Mouse (Mus musculus): ENCODE measurements around the gene Acat1.

The Acat1 gene

DNA sequence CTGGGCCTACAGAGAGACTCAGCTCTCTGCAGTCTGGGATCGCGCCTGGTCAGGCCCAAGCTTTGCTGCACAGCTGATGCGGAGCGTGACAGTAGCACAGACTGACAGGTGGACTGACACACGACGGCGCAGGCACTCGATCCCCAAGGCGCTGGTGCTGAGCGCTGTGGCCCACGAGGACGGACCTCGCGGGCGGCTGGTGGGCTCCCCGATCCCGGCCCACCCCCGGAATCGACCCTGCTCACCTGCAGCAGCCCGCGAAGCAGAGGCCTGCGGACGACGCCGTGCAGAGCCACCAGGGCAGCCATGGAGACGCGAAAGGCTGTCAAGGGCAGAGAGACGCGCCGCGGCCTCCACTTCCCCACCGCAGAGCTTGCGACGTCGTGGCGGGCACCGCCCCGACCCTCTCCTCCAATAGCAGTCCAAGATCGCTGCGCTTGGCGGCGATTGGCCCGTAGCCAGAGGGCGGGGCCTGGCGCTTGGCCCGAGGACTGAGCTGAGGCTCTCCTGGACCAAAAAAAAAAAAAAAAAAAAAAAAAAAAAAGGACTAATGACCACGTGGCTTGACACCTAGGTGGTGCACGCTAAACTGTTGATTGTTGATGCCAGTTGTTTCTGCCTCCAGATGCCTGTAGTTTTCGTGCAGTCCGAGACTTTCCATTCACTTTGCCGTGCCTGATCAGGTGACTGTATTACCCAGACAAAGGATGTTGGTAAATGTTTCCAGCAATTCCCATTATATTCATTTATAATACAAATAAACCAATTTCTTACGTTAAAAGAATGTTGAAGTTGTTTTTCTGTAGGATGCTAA lies at the start of gene Acat1:
Gene Acat1 (minus strand): TSS at position 415 of the 814 bp plus-strand sequence.
- peak; percentile 96 for DNase-seq (ENCODE audit: inconsistent ontology term)

DNA sequence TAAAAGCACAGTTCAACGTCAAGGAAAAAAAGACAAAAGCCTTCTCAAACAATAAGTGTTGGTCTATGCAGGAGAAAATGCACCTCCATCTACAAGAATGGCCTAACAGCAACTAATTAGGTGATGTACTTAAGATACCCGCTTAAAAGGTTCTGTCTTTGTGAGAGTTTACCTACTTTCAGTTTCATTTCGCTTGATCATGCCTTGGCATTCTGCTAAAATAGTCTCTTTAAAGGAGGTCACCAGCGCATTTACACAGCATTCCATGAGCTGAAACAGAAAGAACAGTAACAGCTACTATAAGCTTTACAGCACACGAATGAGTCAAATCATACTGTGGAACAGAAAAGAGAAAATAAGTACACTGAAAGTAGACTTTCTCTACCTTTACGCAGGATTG lies 24.6 kb upstream of the Acat1 start:
- no peak for DNase-seq (ENCODE audit: inconsistent ontology term)

DNA sequence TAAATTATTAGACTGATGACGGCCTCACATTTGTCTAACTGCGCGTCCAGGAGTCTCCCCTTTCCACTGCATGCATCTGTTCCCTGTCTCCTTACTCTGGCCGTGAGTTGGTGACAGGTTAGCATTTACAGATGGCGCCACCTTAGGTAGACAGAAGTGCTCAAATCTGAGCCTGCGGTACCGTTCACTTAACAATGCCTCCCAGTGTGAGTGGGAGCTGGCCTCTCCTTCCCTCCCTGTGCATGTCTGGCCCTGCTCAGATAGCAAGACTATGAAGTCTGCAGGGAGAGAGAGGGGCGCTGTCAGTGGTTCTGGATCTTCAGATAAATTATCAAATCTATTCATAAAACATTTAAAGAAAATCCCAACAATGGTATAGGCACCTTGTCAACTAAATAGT lies 5.1 kb upstream of the Acat1 start:
- DNase-seq (ENCODE audit: inconsistent ontology term), result no peak

DNA sequence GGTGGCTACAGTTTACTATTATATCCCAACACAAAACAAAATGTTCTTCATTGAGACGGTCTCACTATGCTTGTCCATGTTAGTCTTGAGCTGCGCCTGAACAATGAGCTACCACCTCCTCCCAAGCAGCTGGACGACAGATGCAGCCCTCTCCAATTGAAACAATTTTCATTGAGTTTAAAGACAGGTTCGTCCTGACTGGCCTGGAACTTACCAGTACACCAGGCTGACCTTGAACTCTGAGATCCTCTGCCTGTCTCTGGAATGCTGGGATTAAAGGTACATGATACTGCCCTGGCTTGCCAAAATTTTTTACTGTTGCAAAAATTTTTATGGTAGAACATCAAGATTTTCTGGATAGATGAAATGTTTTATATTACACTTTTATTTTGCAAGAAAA lies 4.1 kb upstream of the Acat1 start:
- no peak for DNase-seq (ENCODE audit: inconsistent ontology term)

DNA sequence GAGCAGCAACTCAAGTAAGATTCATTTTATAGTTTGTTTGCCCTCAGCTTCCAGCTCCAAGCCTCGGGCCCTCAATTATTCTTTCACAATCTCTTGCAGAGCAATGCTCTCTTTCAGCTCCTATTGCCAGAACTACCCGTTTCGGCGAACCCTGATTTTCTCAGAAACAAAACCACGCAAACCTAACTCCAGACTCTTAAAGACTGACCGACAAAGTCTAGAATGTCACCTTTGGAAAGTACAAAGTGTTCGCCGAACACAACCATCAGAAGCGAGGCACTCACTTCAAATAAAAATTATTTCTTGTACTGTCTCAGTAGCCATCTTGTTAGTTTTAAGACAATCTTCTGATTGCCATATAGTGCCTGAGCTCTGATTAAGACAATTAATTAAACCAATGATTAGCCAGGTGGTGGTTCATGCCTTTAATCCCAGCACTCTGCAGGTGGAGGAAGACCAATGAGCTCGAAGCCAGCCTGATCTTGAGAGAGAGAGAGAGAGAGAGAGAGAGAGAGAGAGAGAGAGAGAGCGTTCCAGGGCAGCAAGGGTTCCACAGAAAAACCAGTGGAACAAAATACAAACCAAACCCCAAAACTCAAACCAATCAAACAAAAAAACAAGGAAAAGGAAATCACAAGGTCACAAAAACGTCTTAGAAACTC lies 745 bp downstream of the Acat1 start:
- DNase-seq (ENCODE audit: inconsistent ontology term), result no peak

DNA sequence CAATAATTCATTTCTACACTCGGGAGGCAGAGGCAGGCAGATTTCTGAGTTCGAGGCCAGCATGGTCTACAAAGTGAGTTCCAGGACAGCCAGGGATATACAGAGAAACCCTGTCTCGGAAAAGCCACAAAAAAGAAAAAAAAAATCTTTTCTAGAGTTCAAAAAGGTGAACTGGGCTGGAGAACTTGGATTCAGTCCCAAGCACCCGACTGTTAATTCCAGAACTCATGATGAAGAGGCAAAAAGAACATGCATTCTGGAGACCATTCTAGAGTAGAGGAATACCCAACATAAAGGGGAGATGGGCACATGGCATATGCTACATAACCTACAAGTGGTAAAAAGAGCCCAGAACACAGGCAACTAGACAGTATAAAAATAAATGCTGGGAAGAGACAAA lies 2.4 kb downstream of the Acat1 start:
- DNase-seq (ENCODE audit: inconsistent ontology term), result no peak

DNA sequence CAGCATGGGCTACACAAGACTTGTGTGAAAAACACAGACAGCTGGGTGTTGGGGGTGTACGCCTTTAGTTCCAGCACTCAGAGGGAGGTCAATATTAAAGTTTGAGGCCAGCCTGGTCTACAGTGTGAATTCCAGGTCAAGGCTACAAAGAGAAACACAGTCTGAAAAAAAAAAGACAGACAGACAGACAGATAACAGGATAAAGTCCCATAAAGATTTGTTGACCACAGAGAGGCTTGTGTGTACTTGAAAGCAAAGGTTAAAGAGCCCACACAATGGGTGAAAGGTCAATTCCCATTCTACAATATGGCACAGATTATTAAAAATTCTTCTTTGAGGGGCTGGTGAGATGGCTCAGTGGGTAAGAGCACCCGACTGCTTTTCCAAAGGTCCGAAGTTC lies 3.0 kb downstream of the Acat1 start:
- DNase-seq (ENCODE audit: inconsistent ontology term), result no peak

DNA sequence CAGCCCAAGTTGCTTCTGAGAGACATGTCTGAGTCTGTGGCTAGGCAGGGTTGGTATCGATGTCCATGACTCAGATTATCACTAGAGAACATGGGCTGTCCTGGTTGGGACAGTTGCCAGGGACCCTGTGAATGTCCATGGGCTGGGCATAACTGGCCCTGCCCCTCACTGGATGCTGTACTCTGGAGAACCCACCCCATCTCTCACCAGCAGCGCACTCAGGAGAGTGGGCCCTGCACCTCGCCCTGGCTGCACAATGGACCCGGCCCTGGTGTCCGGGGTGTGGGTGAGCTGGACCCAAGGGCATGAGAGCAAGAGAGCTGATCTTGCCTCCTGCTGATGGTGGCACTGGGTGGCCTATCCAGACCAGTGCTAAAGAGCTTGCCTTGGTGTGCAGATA lies 5.2 kb downstream of the Acat1 start:
- peak; percentile 3 for DNase-seq (ENCODE audit: inconsistent ontology term)

DNA sequence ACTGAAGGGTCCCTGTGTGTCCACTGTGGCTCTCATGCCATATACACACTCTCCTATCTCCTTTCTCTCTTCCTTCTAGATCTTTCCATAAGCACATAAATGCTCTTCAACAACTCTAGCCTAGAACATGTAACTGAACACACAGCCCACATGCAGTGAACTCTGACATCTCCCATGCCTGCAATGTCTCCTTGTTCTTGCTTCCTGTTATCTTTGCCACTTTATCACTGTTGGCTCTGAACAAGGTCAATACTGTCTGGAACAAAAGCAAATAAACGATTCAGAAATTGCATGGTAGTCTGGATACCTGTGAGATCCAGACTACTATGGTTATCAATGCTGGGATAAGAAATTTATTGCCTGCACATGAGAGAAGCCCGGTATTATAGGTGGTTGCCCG lies 6.3 kb downstream of the Acat1 start:
- DNase-seq (ENCODE audit: inconsistent ontology term), result no peak

DNA sequence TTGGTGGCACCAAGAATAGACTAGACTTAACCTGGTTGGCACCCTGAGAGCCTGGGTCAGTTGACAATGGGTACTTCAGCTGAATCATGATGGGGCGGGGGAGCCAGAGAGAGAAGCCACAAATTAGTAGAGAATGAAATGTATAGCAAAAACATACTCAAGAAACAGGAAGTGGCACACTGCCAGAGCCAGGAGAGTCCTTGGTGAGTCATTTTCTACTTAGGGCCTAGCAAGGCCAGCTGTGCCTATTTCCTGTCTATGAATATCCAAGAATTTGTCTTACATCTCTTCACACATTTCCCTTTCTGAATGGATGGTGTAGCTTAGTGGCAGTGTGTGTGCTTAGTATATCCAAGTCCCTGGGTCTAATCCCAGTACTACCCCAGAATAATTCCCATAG lies 6.8 kb downstream of the Acat1 start:
- DNase-seq (ENCODE audit: inconsistent ontology term), result peak; percentile 4

DNA sequence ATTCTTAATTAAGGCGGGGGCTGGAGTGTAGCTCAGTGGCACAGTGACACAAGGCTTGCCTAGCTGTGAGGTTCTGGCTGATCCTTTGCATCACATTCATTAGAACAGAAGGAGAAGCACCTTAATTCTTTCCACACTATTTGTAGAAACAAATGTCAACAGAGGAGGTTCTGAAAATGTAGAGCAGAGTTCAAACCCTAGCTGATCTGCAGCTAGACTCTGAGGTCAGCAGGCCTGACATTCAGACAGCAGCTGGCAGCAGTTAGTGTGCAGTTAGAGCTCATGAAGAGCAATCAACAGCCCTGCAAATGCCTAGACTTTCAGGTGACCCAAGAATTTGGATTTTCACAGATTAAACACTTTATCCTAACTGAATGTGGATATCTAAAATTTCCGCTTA lies 8.6 kb downstream of the Acat1 start:
- no peak for DNase-seq (ENCODE audit: inconsistent ontology term)

DNA sequence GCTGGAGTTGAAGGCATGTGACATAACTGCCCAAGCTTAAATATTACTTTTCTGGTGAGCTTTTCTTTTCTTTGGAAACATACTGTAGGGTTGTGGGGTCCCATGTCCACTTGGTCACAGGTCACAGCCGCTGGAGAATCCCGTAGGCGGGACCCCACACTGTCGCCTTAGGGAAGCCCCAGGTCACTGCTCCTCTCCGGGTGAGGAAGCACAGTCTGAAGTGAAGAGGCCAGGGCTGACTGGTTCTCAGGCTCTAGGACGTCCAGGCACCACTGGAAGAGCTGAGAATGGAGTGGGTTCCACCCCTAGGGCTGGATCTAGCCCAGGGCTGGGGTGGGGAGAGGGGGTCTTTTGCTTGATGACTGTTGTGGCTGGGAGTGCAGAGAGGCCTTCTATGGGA lies 11.6 kb downstream of the Acat1 start:
- no peak for DNase-seq (ENCODE audit: inconsistent ontology term)

DNA sequence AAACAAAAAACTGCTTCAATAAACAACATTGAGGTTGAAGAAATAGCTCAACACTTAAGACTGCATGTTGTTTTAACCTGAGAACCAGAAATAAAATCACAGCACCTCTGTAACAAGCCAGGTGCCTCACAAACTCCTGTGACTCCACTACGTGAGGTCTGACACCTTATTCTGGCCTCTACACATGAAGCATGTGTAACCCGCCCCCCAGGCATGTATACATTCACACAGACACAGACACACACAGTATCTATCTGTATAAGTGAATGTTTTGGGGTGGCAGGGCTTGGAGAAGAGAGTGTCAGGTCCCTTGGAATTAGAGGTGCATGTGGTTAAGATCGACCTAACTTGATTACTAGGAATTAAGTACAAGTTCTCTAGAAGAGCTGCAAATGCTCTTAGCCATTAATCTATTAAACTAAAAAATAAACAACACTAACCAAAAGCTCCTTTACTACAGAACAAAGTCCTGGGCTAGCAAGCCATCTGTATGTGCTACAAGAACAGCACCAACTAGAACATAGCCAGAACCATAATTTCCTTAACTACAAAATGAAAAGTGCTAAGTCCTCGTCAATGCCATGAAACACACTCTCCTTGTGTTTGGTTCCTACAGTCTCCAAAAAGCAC lies 13.1 kb downstream of the Acat1 start:
- no peak for DNase-seq (ENCODE audit: inconsistent ontology term)

DNA sequence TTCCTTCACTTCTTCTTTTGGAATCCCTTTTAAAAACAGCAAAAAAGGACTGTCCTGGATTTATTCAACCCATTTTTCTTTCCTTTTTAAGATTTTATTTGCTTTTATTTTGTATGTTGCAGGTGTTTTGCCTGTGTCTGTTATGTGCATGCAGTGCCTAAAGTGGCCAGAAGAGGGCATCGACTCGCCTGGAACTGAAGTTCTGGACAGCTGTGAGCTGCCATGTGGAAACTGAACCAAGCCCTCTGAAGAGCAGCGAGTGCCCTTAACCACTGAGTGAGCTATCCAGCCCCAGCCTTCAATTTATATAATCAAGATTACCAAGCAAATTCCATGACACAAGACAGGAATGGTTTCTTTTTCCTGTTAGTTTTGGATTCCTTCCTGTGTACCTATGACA lies 15.4 kb downstream of the Acat1 start:
- DNase-seq (ENCODE audit: inconsistent ontology term), result peak; percentile 9

DNA sequence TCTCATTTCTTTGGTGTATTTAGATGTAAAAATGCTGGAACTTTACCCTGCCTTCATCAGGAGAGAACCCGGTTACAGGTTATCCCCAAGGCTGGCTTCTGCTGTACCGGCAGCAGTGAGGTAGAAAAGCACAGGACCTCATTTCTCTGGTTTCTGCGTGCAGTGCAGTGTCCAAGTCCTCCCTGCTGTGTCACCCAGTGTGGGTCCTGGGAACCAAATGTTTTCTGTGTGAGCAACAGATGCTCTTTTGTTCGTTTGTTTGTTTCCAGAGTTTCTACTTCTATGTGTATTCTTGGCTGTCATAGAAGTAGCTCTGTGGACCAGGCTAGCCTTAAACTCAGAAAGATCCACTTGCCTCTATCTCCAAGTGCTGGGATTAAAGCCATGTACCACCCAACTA lies 28.3 kb downstream of the Acat1 start:
- no peak for DNase-seq (ENCODE audit: inconsistent ontology term)

DNA sequence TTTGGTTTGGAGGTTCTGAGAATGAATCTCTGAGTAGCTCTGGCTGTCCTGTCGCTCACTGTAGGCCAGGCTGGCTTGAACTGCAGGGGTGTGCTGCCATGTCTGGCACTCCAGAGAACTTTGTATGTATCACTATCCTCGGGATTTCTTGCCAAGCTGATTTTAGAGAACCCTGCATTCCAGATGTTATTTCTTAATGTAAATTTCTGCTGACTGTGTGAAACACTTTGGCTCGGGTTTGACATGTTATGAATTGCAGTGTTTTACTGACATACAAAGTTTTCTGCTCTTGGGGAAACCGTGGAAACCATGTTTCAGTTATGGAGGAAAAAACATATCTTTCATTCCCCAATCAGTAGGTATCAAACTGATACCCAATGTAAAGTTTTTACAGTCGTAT lies 34.5 kb downstream of the Acat1 start:
- DNase-seq (ENCODE audit: inconsistent ontology term), result no peak

DNA sequence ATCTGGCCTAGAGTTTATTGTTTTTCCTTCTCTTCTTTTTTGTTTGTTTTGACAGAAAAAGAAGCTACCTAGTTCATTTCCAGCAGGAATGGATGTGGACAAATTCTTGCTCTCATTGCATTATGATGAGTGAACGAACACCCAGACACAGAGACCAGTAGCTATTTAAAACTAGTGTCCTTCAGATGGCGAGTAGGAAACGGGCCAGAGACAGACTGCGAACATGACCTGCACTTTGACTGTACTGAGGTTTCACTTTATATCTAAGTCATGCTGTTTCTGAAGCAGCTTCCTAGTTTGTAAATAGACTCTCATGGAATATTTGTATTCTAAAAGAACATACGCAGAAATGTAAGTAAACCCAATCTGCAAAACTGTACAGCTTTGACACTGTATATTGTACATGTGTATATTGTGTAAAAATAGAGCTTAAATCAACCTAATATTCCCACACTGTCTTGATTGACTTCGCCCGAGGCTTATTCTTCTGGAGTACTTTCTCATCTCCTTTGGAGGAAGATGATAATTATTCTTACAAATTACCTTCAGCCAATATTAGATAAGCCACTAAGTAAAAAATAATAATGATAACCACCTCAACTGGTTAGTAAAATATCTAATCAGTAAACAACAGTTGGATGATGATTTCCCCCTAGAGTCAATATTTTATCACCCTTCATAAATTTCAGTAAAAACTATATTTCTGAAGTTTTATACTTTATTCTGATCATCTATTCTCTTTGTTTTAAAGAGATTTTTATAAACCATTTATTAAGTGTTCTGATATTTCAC lies 37.5 kb downstream of the Acat1 start:
- no peak for DNase-seq (ENCODE audit: inconsistent ontology term)

DNA sequence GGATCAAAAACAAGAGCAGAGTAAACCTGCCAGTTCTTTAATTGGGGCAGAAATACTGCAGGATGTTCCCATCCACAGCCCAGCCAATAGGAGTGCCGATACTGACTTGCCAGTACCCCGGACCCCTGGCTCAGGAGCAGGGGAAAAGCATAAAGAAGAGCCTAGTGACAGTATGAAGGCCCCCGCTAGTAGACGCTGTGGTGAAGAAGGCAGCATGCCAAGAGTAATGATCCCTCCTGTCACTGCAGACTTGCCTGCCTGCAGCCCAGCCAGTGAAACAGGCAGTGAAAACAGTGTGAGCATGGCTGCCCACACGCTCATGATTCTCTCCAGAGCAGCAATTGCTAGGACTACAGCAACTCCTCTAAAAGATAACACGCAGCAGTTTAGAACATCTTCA lies 39.5 kb downstream of the Acat1 start:
- DNase-seq (ENCODE audit: inconsistent ontology term), result no peak

DNA sequence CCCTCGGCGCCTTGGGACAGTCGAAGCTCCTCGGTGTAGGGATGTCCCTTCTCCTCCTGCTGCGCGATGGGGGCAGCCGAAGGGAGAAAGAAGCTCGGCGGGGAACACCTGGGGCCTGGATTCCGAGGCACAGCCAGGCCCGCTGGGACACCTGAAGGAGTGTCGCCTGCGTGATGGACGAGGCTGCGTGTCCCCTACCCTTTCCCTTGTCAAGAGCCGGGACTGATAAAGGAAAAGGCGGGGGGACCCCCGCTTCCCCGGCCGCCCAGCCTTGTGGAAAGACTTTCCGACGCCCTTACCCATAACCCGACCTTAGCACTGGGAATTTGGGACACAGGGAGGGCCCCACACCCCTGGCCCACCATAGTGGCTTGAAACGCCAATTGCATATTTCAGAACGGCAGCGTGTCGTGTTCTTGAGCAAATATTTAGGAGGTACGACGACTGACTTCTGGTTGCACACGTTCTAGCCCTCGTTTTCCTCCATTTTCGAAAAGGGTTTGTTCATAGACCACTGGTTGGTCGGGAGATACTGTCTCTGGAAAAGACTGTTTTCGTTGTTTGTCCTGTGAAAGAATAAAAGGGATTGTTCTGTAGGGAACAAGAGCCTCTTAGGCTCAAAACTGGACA lies 72.7 kb downstream of the Acat1 start:
- peak; percentile 42 for DNase-seq (ENCODE audit: inconsistent ontology term)

DNA sequence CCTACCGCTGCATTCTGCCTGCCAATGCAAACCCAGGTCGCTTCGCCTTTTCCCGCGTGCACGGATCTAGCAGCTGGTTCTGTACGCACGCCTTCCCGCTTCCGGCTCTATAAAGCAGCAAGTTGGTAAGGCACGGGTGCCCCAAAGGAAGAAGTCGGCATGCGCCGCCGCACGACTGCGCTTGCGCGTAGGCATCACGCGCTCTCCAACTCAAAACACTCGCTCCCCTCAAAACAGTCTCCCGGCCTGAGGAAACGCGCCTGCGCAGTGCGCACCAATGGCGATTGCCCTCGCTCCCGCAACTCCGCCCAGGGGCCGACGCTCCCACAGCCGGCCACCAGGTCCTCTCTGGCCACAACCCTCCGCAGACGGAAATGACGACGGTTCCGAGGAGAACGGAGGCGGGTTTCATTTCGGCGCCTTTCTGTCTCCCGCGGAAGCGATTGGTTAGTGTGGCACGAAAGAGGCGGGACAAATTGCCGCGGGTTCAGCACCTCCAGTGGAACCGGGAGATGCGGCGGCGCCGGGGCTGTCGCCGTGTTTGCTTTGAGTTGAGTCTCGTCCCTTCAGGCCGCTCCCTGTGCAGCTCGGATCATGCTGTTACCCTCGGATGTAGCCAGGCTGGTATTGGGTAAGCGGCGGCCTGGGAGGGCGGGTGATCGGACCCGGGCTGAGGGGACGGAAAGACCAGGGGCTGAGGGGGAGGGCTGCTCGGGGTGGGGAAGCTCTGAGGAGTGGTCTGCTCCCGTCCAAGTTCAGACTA lies 73.4 kb downstream of the Acat1 start, which contains the start of the genes Atm and Npat:
Gene Atm (minus strand): TSS at position 183 of the 763 bp plus-strand sequence.
Gene Npat (plus strand): TSS at position 490 of the 763 bp plus-strand sequence.
- DNase-seq (ENCODE audit: inconsistent ontology term), result peak; percentile 99
